Mouse (Mus musculus) embryo, embryonic 11 days (tissue): Measurements from ENCODE around the gene Nrip2.

ENCODE experiments used
- DNase-seq: peaks from one replicate; pipeline ENCODE4 v3.0.0-alpha.2; 2015

The Nrip2 gene

DNA sequence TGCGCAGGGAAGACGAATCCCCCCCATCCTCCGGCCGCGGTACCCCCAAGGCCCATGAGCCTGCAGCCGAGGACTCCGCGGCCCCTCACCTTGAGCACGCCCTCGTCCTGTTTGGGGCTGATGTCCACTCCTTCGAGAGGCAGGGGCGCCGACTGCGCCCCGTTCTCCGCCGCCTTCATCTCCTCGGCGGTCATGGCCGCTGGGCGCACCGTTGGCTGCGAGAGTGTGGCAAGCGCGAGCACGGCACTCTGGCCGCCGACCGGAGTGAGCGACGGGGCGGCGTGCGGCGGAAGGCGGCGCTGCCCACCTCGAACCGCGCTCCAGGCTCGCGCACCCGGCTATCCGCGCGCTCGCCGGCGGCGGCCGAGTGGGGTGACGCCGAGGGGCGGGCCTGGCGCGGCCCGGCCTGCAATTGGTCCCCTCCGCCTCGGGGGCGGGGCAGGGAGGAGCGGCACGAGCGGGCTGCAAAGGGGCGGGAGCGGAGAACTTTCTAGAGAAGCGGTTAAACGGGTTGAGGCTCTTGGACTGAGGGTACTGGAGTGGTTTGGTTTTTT lies 39.3 kb downstream of the Nrip2 start, which contains the start of gene Fkbp4:
TSS of gene Fkbp4 (minus strand) at position 361 of the 554 bp plus-strand sequence.
- peak; percentile 97 for DNase-seq

DNA sequence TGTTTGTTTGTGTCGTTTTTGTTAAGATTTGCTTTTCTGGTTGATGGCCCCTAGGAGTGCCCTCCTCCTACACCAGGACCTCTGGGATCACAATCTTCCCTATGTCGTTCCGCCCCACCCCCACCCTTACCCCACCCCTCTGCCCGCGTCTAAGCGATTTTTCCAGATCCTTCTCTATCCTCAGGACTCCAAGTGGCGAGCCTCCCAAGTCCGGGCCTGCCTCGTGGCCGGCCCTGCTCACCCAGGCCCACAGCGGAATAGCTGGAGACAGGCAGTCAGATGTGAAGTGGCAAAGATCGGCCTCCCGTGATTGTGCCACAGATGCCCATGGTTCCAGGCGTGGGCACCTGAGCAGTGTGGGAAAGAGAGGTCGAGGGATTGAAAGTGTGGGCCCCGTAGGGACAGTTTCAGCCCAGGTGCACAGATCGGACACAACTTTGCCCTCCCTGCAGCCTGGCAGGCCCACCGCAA lies 39.8 kb downstream of the Nrip2 start:
- no peak for DNase-seq

DNA sequence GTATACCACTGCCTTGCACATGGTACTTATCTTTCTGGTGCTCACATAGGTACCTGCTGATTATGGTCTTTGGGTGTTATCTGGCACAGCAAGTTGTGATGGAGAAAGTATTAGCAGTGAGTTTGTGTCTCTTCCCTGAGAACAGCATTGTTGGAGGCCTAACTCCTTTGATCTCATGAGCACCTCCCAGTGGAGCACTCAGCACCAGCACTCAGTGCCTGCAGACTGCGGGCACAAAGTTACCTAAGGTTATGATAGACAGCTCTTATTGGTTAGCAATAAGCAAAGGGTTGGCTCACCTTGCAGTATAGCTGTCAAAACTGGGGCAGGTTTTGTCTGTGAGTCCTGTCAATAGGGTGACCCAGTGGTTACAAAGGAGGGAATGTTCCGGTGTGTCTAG lies 41.1 kb downstream of the Nrip2 start:
- no peak for DNase-seq

DNA sequence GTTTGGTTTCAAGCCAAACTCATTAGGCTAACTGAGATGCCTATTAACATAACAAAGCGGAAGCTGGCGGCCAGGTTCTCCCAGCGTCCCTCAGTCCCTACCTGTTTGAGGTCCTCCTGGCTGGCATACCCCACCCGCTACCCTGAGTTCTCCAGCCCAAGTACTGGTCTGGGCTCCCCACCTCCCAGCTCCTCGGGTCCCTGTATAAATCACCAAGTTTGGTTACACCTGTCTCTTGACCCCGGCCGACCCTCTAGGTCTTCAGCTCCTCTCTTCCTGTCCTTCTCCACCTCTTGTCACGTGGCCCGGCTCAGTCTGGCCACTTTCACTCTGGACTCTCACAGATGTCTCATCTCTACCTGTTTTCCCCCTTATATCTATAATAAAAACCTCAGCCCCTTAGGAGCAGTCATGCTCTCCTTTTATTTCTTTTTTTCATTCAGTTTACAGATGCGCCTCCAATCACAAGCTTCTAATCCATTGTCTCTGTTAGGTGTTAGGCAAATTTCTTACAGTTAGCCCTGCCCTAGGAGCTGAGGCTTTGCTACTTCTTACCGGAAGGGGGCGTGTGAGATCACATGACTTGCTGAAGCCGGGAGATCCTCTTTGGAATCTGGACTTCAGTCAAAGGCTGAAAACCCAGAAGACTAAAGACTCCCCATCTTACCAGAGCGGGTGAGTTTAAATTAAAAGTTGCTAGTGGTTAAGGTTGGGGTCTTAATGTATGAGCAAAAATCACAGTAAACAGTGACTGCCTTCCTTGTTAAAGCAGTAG lies 46.9 kb downstream of the Nrip2 start:
- DNase-seq: peak; percentile 74

DNA sequence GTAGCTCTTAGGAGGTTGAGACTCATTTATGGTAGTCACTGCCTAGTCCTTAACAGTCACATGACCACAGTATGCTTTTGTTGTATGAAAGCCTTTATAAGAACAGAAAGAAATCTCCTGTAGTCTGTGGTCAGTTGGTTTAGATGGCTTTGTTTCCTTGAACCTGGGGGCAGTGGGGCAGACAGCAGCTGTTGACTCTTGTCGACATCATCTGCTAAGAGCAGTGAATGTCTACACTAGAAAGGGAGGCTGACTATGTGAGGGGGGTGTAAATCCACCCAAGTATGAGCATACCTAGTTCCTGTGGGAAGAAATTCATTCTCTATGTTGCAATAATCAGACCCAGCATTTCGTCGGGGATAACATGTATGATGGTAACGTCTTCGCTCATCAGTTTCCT lies 48.0 kb downstream of the Nrip2 start:
- DNase-seq: no peak

DNA sequence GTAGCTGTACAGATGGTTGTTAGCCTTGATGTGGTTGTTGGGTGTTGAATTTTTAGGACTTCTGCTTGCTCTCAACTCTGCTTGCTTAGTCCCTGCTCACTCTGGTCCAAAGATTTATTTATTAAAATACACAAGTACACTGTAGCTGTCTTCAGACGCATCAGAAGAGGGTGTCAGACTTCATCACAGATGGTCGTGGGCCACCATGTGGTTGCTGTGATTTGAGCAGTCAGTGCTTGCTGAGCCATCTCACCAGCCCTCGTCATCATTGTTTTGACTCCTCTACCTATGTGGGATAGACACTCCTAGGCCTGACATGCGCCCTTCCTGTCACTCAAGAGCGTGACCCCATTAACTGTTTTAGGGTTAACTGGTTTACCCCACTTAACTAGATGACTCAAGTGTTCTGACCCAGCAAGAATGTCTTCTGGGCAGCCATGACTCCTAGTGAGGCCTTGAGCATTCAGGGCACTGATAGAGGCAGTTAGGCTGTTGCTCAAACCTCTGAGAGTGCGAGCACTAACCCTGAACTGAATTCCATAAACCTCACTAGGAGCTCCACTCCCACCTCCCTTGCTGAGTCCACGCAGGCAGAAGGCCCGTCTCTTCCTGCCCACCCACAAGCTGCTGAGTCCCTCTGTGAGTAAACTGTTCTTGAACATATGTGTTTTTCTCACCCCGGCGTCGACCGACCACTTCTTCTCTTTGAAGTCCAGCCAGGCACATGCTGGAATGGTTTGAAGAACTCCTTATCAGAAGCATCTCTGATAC lies 56.9 kb downstream of the Nrip2 start:
- no peak for DNase-seq

DNA sequence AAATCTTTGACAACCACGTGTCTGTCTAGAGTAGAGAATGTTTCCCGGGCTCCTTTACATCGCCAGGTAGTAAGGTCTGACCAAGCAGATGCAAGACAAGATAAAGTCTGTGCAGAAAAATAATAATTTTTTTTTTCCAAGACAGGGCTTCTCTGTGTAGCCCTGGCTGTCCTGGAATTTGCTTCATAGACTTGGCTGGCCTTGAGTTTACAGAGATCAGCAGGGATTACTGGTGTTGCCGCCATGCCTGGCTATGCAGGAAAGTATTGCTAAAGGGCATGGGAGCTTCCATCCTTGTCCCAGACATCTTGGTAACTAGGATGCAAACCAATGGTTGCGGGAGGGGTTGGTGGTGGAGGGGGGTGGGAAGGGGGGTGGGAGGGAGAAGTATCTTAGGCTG lies 58.1 kb downstream of the Nrip2 start:
- no peak for DNase-seq

DNA sequence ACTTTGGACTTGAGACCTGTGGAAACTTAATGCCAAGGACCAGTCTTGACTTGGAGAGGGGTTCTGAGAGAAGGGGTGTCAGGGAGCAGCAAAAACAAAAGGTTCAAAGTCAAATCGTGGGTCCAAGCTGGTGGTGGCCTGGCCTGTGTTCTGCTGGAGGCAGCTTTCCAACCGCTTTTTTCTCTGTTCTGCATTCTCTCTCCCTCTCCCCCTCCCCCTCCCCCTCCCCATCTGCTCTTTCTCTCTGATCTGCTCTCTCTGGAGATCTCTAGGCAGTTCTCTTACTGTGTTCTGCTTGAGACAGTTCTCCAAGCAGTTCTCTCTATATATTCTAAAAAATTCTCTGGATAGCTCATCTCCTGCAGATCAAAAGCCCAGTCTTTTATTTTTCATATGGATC lies 61.2 kb downstream of the Nrip2 start:
- DNase-seq: no peak

DNA sequence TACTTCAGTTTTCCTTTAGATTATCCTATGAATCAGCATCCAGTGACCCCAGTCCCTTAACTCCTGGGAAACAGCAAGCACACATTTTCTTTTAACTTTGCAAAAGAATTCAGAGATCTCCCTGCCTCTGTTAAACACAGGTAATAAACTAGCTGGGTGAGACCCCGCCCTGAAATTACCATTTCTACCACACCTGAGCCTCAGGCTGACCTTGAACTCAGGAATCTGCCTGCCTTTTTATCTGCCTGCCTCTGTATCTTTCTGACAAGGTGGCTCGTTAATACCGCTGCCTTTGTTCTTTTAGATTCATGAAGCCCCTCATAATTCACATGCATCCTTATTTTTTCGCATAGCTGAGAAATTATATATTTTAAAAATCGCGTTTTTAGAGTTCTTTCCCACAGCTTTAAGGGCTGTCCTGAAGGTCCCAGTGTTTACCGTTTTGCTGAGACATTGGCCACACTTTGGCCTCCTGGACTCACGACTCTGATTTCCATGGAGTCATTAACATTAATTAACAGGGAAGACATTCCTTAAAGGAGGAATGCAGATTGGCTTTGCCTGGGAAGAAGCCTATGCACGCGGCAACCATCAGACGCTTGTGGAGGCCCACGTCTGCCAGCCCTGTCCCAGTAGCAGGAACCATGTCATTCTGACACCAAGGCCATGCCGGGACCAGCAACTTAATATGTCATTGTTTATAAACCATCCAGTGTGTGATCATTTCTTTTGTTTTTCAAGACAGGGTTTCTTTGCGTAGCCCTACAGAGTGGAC lies 61.8 kb downstream of the Nrip2 start:
- no peak for DNase-seq

DNA sequence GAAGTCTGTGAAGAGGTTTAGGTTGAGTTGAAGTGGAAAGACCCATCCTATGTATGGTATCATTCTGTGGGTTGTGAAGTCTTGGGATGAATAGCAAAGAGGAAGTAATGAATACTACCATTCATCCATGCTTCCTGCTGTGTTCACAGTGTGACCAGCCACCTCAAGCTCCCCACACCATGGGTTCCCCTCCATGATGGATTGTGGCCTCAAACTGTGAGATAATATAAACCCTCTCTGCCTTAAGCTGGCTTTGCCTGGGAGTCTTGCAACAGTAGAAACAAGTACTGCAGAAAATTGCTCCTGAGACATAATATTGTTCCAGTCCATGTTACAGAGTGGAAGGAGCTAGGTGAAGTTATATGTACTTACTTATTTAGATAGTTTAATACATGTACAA lies 62.5 kb downstream of the Nrip2 start:
- DNase-seq: no peak

DNA sequence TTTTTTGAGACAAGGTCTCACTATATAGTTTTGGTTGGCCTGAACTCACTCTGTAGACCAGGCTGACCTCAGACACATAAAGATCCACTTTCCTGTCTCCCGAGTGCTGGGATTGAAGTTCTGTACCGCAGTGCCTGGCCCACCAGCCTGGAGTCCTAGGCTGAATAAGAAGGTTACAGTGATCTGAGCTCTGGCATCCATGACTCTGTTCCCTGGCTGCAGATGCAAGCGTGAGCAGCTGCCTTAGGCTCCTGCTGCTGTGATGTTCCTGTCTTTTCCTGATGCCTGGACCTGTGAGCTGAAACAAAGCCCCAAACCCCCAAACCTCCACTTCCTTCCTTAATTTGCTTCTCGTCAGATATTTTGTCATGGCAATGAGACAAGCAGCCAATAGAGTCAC lies 65.9 kb downstream of the Nrip2 start:
- no peak for DNase-seq
